Mouse (Mus musculus) retina, postnatal 1 day (tissue): ENCODE measurements at regions not wholly inside any gene's neighbourhood (a gene's known extent, or its start where the extent isn't known, plus 50 kb on each side); places are given as distances from the start of the nearest gene placed in this dataset.

Source experiments
- DNase-seq: peaks from one replicate; pipeline ENCODE4 v3.0.0-alpha.2; 2012

DNA sequence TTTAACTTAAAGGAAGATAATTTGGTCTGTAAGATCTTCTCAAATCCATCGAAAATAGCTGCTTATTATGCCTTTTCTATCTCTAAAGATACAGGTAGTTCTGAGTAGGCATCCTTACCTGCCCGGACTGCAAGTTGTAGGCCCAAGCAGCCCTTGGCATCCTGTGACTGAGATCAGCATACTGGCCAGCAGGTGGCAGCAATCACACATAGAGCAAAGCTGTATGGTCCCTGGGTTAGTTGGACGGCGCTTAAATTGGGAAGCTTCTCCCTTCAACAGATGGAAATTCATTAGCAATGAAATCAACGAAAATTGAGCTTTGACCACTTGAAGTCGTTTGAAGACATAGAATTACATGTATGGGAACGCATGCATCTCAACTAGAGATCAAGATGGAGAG is 61.0 kb downstream of the Ccng2 start:
- DNase-seq: peak; percentile 65

DNA sequence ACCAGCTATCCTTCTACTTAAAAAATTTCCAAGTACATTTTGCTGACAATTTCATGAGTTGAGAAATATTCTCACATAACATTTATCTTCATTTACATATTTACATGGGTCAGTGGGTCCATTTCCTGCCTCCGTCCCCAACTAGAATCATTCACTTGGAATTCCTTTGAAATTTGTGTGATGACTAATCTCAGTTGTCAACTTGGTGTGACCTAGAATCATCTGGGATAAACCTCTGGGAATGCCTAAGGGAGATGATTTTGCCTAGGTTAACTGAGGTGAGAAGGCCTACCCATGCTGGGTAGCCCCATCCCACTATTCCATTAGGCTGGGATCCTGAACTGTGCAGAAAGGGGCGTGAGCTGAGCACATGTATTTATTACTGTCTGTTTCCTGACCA is 63.8 kb downstream of the Ccng2 start:
- no peak for DNase-seq

DNA sequence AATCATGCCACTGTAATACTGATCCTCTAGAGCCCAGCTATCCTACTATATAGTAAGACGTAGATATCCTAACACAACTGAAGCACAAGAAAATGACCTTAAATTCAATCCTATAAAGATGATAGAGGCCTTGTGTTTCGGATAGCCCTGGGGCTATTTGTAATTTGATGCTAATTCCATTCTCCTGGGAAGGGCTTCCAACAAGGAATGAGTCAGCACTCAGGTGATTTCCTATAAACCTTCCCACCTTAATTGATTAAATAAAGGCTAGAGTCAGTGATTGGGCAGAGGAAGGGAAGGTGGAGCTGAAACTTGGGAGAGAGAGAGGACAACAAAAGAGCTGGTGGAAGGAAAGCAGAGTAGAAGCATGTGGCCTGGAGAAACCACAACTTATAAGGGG is 86.0 kb downstream of the Ccng2 start:
- no peak for DNase-seq
